Mouse (Mus musculus): ENCODE measurements around the gene Olfr281.

GRCm38 (mm10) chr15:98420897-98421296 is 31.5 kb upstream of the Olfr281 start:
- TF ChIP-seq CTCF (IDR thresholded peaks at IDR 0.05; ENCODE audit: control insufficient read depth, insufficient read depth, low read length) (no peak), POLR2A (IDR thresholded peaks at IDR 0.05; ENCODE audit: borderline replicate concordance, control insufficient read depth, low read depth, low read length) (no peak)
